Mouse (Mus musculus) kidney, adult 8-10 months (tissue): ENCODE data around the gene Rere.
"Not testable (repeated sequence)": the region's sequence is repeated elsewhere in the genome, so short reads cannot be mapped to it uniquely, and the experiment has no call there.

Source experiments
- DNase-seq, 2 experiments: peaks; one replicate each; pipeline ENCODE4 v3.0.0; 2022

Gene Rere

DNA sequence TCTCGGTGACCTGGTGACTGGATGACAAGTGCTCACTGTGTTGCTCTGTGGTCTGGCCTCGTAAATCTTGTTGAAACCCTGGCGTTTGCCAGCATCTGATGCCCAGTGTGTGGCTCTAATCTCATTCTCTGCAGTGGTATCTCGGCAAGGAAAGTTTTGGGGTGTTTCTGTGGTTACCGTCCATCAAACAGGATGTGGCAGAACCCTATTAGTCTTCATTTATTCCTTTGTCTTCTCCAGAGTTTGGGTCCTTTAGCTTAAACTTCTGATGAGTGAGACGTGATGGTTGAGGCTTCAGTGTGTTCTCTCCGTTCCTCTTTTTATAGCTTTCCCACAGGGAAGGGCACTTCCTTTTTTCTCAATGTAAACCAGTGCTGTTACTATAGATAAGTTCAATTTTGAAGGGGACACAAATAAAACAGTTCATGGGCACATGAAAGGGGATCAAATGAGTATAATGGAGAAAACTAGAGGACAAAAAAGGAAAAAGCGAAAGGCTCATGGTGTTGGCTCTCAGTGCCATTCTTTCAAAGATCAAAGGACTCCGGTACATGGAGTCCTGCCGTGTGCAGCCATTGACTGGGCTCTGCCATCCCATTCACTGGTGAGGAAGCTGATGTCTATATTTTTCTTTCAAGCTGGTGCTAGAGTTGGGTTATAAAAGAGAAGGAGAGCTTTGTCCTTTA, 191.4 kb downstream of the Rere start:
- no peak for DNase-seq

- no peak for DNase-seq
These were observed 192.1 kb downstream of the Rere start for GRCm38 (mm10) chr4:150473437-150474070.

DNA sequence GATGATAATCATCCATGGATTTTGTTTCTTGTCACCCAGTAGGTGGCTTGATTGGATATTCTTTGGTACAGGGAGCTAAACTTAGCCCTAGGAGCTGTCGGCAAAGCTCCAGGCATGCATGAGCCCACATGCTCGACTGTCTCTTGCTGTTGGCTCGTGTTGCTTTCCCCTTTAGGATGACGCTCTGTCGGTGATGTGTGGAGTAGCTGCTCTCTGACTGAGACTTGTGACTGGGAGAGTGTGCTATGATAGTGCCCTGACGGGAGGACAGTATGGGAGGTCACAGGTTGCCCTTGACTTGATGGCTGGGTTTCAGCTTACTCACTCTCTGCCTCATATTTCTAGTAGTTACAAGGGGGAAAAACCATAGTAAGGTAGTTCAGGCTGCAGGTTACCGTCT, 192.6 kb downstream of the Rere start:
- no peak for DNase-seq

- DNase-seq, result no peak
These were observed 194.8 kb downstream of the Rere start for GRCm38 (mm10) chr4:150476258-150476657.

- DNase-seq, result no peak
These were observed 196.6 kb downstream of the Rere start for GRCm38 (mm10) chr4:150478006-150478405.

GRCm38 (mm10) chr4:150483081-150483480, 201.6 kb downstream of the Rere start:
- not testable (repeated sequence) for DNase-seq

GRCm38 (mm10) chr4:150486097-150486496, 204.7 kb downstream of the Rere start:
- no peak for DNase-seq

- DNase-seq, result no peak
These were observed 205.7 kb downstream of the Rere start for GRCm38 (mm10) chr4:150487109-150487508.

GRCm38 (mm10) chr4:150488096-150488748, 206.8 kb downstream of the Rere start:
- DNase-seq, result peak; percentile 84 to 90

GRCm38 (mm10) chr4:150488767-150489166, 207.3 kb downstream of the Rere start:
- no peak for DNase-seq

GRCm38 (mm10) chr4:150490050-150490449, 208.6 kb downstream of the Rere start:
- no peak for DNase-seq

DNA sequence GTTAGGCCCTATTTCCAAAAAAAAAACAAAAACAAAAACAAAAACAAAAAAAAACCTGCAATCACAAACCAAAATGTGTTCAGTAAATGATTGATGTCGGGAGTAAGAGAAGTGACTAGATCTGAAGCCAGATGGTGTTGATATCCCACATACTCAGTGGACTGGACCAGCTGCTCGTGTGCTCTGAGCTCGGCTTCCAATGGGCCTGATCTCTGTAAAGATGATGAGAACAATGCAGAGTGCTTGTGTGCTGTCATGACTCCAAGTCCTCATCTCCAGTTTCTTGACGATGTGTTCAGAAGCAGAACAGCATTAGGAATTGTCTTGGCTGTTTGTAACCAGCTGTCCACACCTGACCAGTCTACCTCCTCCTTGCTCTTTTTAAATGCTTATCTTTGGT, 210.3 kb downstream of the Rere start:
- DNase-seq, result no peak

DNA sequence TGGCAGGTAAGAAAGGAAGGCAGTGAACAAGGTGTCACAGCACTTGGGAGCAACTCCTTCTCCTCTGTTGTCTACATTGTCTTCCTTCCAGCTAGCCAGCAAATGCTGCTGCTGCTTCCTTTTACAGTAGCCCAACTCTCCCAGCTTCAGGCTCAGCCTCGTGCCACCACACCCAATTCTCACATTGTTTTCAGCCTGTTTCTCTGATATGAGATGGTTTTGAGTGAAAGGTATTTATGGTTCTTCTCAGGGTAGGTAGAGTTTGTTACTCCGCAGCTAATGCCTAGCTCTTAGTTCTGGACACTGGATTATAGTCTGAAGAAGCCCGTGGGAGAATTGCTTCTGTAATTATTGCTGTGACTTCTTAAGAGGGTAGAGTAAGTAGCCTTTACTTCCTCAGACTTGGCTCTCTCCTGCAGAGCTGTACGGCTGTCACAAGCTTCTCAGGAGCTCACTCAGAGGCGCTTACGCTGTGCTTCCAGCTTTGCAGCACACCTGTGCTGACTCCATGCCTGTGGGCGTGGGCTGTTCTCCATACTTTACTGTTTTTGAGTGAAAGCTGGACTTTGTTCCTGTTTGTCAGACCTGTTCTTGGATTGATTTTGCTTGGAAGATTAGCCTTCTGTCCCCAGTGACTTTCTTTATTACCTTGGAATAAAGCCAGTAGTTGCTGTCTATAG, 212.0 kb downstream of the Rere start:
- DNase-seq, result peak in 1 of 2 experiments; percentile 15

GRCm38 (mm10) chr4:150493938-150494330, 212.5 kb downstream of the Rere start:
- DNase-seq, result not testable (repeated sequence)

DNA sequence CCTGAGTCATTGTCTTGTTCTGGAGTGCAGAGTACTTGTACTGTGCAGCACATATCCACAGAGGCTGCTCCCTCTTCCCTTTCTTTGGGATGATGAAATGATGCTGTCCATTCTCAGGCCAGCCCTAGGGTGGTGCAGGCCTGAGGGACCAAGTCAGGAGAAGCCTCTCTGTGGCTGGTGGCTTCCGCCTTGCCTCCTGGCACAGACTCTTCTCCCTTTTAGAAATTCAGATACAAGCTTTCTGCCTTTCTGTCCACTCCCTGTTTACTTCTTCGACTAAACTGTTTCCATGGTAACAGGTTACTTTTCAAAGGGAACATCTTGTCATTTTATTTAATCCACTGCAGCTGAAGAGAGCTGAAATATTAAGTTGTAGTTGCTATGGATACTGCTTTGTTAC, 214.1 kb downstream of the Rere start:
- no peak for DNase-seq

- DNase-seq, result no peak
These were observed 223.0 kb downstream of the Rere start for GRCm38 (mm10) chr4:150504304-150505021.

DNA sequence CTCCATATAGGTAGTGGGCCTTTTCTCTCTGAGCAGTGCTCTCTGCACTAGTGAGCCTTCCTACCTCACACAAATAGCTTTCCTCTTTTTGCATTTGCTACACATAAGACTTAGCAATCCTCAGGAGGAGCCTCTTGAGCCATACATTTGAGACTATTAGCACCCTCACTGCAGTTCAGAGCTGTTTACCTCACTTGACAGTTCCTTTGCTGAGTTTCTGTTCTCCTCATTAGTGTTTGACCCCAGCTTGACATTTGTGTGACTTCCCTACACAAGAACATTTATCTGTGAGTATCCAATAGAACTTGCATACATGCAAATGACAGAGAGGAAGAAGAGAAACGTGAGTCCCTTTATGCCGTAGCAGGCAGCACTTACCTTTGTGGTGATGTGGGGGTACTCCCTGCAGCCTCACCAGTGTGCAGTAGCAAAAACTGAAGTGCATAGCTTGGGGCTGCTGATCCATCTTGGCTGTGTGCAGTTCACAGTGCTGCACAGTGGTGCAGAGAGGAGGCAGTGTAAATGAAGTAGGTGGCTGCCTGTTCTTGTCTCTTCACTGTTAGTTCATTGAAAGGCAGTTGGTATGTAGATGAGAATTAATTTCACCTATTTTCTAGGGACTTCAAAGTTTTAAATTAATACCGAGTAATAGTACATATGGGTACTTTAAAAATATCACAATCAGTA, 227.7 kb downstream of the Rere start:
- DNase-seq, result no peak

DNA sequence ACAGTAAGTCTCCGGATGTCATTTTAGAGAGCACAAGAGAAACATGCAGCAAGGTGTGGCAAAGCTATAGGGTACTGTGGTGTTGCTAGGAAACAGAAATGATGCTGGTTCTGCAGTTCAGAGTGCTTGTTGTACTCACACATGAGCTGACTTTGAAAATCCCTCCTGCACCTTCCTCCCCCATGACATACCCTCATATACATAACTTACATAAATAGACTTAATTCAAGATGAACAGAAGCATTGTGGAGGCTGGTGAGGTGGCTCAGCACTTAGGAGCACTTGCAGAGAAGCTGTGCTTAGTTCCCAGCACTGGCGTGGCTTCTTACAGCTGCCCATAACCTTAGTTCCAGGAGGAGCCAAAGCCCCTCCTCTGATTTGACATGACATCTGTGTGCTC, 228.6 kb downstream of the Rere start:
- DNase-seq, result no peak

GRCm38 (mm10) chr4:150513387-150513786, 231.9 kb downstream of the Rere start:
- DNase-seq, result not testable (repeated sequence)

DNA sequence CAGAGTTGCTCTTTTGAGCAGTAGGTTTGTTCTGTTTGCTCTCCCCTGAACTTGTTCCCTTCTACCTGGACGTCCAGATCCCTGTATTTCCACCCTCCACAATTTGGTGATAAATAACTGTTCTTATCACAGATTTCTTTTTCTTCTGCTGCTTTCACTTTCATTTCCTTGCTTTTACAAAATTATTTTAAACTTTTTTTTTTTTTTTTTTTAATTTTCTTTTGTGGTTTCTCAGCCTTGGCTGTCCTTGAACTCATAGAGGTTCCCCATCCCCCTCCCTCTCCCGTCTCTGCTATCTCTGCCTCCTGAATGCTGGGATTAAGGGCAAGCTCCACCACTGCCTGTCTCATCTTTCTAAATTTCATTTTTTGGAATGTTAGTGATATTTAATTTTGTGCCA, 234.8 kb downstream of the Rere start:
- no peak for DNase-seq

GRCm38 (mm10) chr4:150517381-150517780, 235.9 kb downstream of the Rere start:
- DNase-seq, result no peak

DNA sequence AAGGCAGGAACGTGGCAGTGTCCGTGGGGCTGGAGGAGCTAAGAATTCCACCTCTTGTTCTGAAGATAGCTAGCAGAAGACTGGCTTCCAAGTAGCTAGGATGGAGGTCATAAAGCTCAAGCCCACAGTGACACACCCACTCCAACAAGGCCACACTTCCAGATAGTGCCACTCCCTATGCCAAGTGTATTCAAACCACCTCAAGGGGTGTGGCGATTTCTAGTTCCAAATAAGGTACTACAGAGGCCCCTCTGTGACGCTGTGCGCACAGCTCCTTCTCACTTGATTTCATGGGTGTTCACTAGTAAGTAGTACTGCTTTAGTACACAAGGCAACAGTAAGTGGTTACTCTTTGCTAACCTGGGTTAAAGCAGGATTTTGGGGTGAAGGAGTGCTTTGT, 237.4 kb downstream of the Rere start:
- DNase-seq, result no peak
